Mouse (Mus musculus): ENCODE measurements around the gene Srsf2.

GRCm38 (mm10) chr11:116873987-116874386, 21.1 kb upstream of the Srsf2 start:
- no peak for TF ChIP-seq TAL1 (IDR thresholded peaks at IDR 0.05; ENCODE audit: low read length)
- TF ChIP-seq GATA1 (IDR thresholded peaks at IDR 0.05; ENCODE audit: low read length) = no peak

Data from erythroblast, embryonic 14.5 days (primary cell).